Mouse (Mus musculus) kidney, adult 11 months (tissue): ENCODE results near the gene Spef1.

ENCODE experiments used
- DNase-seq: peaks from one replicate; pipeline ENCODE4 v3.0.0; 2022

The Spef1 gene

DNA sequence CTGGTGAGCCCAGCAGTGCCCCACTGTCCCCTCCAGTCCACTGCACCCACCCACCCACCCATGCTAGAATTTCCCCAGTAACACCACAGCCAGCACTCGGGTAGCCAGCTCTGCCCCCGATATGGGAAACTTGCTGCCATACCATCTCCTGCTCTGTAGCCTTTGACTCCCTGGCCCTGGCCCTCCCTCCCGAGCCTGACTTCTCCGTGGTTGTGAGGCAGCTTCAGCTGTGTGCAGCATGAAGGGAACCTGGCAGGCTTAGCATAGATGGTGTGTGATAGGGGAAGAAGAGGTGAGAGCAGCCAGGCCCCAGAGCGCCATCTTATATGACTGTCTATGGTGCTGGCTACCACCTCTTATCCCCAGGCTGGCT lies 46.6 kb downstream of the Spef1 start:
- DNase-seq: no peak

GRCm38 (mm10) chr2:131139886-131140532 lies 47.1 kb downstream of the Spef1 start:
- DNase-seq: peak; percentile 44

- no peak for DNase-seq
Observed at GRCm38 (mm10) chr2:131139287-131139686, 47.8 kb downstream of the Spef1 start.

- no peak for DNase-seq
Observed at GRCm38 (mm10) chr2:131138760-131139159, 48.3 kb downstream of the Spef1 start.

- DNase-seq: peak; percentile 1
Observed at GRCm38 (mm10) chr2:131138296-131138695, 48.8 kb downstream of the Spef1 start.

DNA sequence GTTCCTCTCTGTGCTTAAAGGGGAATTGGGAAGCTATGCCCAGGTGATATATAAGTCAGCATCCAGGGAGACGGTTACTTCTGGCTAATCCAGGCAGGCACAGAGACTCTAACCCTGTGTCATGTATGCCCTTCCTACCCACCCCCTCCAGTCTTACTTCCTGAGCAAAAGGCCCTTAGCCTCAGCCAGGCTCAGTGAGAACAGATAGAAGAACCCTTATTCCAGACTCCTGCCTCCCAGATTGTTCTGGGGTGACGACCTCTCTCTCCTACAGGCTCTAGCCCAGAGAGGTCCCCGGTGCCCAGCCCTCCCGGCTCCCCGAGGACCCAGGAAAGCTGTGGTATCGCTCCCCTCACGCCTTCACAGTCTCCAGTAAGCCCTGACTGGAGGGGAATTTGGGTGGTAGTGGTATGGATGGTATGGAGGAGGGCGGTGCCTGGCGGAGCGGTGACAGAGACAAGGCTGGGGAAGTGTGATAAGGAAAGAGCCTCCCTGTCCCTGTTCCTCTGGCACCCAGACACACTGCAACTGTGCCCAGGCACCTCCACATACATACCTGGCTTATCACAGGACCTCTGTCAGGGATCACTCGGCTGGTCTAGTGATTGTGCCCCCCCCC lies 51.5 kb downstream of the Spef1 start:
- peak; percentile 1 for DNase-seq

DNA sequence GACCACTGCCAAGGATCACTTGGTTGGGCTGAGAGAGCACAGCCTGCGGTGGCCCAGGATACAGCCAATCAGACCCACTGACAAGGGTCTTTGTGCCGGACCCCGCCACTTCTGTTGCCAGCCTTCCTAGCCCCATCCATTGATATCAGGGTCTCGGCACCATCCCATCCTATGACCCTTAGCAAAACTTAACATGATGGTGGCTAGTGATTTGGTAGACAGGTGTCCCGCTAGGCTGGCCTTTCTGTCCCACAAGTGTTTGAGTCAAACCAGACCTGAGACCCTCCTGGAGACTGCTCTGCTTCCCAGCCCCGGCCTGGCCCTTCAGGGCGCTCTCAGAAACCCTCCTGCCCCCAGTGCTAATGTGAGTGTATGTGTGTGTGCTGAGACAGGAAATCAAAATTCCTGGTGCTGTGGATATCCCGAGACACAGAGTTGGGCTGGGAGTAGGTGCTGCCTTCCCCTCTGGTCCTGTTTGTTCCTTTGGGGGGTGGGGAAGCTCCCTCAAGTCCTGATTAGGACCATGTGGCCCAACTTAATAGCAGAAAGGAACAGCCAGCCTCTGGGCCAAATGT lies 52.2 kb downstream of the Spef1 start:
- DNase-seq: no peak

DNA sequence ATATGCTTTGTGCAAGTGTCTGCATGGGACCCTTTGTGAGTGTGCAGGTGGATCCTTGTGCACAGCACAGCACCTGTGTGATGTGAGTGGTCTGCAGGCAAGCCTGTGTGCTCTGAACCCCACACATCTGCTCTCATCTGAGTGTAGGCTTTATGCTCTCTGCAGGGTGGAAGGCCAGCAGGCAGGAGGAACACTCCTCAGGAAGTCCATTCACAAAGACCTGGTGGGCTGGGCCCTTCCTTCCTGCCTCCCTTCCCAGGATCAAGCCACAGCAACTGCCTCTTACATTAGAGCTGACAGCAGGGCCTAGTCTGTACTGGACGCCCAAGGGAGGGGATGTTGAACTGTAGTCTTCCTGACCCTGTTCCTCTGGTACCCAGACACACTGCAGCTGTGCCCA lies 52.7 kb downstream of the Spef1 start:
- peak; percentile 68 for DNase-seq

- DNase-seq: no peak
Observed at GRCm38 (mm10) chr2:131132930-131133547, 54.0 kb downstream of the Spef1 start, which contains the start of gene Gm11037. TSS of gene Gm11037 (plus strand) at chr2:131133497.

GRCm38 (mm10) chr2:131132111-131132888 lies 54.8 kb downstream of the Spef1 start:
- DNase-seq: no peak

DNA sequence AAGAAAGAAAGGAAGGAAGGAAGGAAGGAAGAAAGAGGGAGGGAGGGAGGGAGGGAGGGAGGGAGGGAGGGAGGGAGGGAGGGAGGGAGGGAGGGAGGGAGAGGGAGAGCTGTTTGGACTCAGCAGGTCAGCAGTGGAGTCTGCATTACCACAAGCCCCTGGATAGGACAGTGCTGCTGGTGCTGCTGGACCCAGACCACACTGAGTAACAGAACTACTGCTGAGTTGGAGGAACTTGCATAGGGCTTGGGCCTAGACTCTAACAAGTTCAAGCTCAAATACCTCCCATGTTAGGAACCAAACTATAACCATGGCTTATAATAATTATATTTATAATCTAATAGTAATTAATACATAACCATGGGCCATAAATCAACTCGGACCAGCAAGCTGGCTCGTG lies 56.2 kb downstream of the Spef1 start:
- DNase-seq: no peak

GRCm38 (mm10) chr2:131129836-131130235 lies 57.2 kb downstream of the Spef1 start:
- DNase-seq: no peak

DNA sequence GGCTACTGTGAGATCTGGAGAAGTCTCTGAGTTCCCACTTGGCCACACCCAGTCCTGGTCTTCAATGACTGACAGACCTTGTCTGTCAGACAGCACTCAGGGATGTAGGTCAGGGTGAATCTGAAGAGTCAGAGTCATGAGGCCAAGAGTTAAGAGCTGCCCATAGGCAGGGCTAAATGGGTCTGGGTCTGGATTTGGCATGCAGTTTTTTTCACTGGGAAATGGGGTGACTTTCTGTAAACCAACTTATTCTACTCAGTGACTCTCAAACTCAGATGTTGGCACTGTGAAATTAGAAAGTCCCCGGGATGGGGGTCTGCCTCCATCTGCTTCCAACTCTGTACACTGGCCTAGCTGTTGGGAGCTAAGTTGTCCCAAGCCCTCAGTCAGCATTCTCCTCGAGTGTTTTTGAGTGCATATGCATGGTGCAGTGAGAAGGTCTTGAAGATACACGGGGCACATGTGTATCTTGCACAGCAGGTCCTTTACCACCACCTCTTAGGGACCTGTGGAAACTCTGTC lies 58.4 kb downstream of the Spef1 start:
- DNase-seq: no peak

GRCm38 (mm10) chr2:131128211-131128610 lies 58.9 kb downstream of the Spef1 start:
- DNase-seq: no peak

- peak; percentile 36 for DNase-seq
Observed at GRCm38 (mm10) chr2:131127161-131127730, 59.8 kb downstream of the Spef1 start, which contains the start of gene Hspa12b. TSS of gene Hspa12b (plus strand) at chr2:131127280.

GRCm38 (mm10) chr2:131125964-131126815 lies 60.9 kb downstream of the Spef1 start:
- no peak for DNase-seq

DNA sequence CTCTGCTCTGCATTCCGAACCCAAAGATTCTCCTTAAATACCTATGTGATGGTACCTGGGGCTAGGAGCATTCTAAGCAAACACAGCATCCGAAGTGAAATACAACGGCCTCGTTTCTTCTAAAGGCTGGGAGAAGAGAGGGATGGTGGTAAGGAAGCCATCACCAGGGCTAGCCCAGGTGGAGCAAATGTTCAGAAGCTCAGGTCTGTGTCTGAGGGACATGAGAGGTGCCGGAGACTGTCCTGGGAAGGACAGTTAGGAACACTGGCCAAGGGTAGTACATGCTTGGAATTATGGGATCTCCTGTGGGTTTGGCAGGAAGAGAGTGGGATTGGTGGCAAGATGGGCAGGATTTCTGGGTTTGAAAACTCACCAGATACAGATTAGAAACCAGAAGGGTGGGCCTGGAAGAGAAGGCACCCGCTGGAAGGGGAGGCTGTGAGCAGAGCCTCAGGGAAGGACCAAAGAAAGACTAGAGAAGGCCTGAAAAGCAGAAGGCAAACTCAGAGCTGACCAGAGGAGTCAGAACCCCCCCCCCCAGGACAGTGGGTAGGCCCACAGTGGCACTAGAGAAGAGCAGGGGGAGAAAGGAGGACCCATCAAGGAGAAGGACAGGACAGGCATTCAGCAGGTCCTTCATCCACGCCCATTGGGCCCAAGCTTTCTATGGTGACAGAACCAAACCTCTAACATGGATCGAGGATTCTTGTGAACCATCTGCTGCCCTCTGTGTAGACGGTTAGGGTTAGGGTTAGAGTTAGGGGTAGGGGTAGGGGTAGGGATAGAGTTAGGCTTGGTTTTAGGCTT lies 61.7 kb downstream of the Spef1 start:
- no peak for DNase-seq

GRCm38 (mm10) chr2:131124166-131124565 lies 62.9 kb downstream of the Spef1 start:
- DNase-seq: peak; percentile 49
